Mouse (Mus musculus) midbrain, embryonic 11.5 days (tissue): ENCODE results near the gene Rundc1. TPM values are rescaled to one million over a fixed set of nuclear protein-coding genes. Genes with fewer than 3 reads are reported as not detected.
"Not testable (repeated sequence)": the region's sequence is repeated elsewhere in the genome, so short reads cannot be mapped to it uniquely, and the experiment has no call there.

Experiments
- ATAC-seq: fragments of 200-750 bp; cut with Nextera tagmentation; 2 replicates; pipeline ENCODE4 v1.8.0; 2017; ENCODE audit warnings: moderate TSS enrichment, moderate library complexity; ENCODE audit not compliant: low FRiP score
- DNase-seq: peaks from one replicate; pipeline ENCODE4 v3.0.0; 2015; ENCODE audit warnings: low spot score; ENCODE audit errors: missing footprints
- H3K27ac ChIP-seq: fragments of 300-500 bp; sonication (generic); 2 replicates; pipeline ENCODE4 v1.5.1; 2014; ENCODE audit warnings: low read depth, low read length
- H3K27me3 ChIP-seq: fragments of 300-500 bp; sonication (generic); 2 replicates; pipeline ENCODE4 v1.6.1; 2014; ENCODE audit warnings: mild to moderate bottlenecking, low read length, moderate library complexity, mixed read lengths; ENCODE audit not compliant: control insufficient read depth, insufficient read depth
- H3K36me3 ChIP-seq: fragments of 300-500 bp; sonication (generic); 2 replicates; pipeline ENCODE4 v1.6.1; 2014; ENCODE audit warnings: mild to moderate bottlenecking, low read length, moderate library complexity, mixed read lengths; ENCODE audit not compliant: control insufficient read depth, insufficient read depth
- H3K4me1 ChIP-seq: fragments of 300-500 bp; sonication (generic); 2 replicates; pipeline ENCODE4 v1.6.1; 2014; ENCODE audit warnings: low read length; ENCODE audit not compliant: control insufficient read depth, insufficient read depth
- H3K4me2 ChIP-seq: fragments of 300-500 bp; sonication (generic); 2 replicates; pipeline ENCODE4 v1.6.1; 2014; ENCODE audit warnings: mild to moderate bottlenecking, moderate library complexity
- H3K4me3 ChIP-seq: fragments of 300-500 bp; sonication (generic); 2 replicates; pipeline ENCODE4 v1.5.1; 2014; ENCODE audit warnings: low read depth, low read length
- H3K9ac ChIP-seq: fragments of 300-500 bp; sonication (generic); 2 replicates; pipeline ENCODE4 v1.6.1; 2014; ENCODE audit warnings: low read length
- H3K9me3 ChIP-seq: fragments of 300-500 bp; sonication (generic); 2 replicates; pipeline ENCODE4 v1.6.1; 2016; ENCODE audit warnings: low read length; ENCODE audit not compliant: control insufficient read depth
- WGBS: fragments of 180-500 bp; shearing (Covaris S2); extraction: QIAGEN DNeasy Blood & Tissue Kit; methylation state at CpG from one replicate; pipeline ENCODE4 v1.1.7; 2014; 5-methylcytosine and 5-hydroxymethylcytosine counted together
- polyA plus RNA-seq: library from polyadenylated mRNA; unstranded; fragments of >200 nt; fragmentation: Nextera tagmentation; extraction: Ambion mirVana; gene quantifications from 2 replicates; pipeline ENCODE4 v1.2.1, GENCODE M21; 2014

Gene Rundc1
- polyA plus RNA-seq, 1 experiment from 2014 or later = 15.0 TPM

GRCm38 (mm10) chr11:101476361-101476760 is 51.5 kb downstream of the Rundc1 start:
- not testable (repeated sequence) for H3K9me3 ChIP-seq, H3K36me3 ChIP-seq, DNase-seq, H3K27me3 ChIP-seq, H3K4me2 ChIP-seq, ATAC-seq, H3K27ac ChIP-seq, H3K4me3 ChIP-seq, H3K9ac ChIP-seq
- WGBS = 88% methylated on average over 4 of the region's 4 CpGs
- H3K4me1 ChIP-seq = peaks cover 28% of the 10 kb centered on the region

- H3K4me2 ChIP-seq = peak overlapping the region; percentile 22
- 19% methylated on average over 4 of the region's 4 CpGs for WGBS
- H3K27ac ChIP-seq = peak overlapping the region; percentile 95
- H3K4me1 ChIP-seq = peaks cover 28% of the 10 kb centered on the region
- H3K27me3 ChIP-seq = no peaks in the 10 kb centered on the region
- peak; percentile 77 for ATAC-seq
- H3K36me3 ChIP-seq = no peaks in the 10 kb centered on the region
- H3K4me3 ChIP-seq = no peak overlapping the region
- no peak for DNase-seq
- H3K9me3 ChIP-seq = no peaks in the 10 kb centered on the region
- 0 out of 2 replicates have a peak overlapping the region, but pooled peaks have one; percentile 42 for H3K9ac ChIP-seq
Observed at GRCm38 (mm10) chr11:101477194-101477551, 52.3 kb downstream of the Rundc1 start.

GRCm38 (mm10) chr11:101477552-101478211 is 52.8 kb downstream of the Rundc1 start:
- peak overlapping the region; percentile 22 for H3K4me2 ChIP-seq
- peak overlapping the region; percentile 42; the same call in 1 of the 2 replicates for H3K9ac ChIP-seq
- H3K27ac ChIP-seq = peak overlapping the region; percentile 95
- DNase-seq = peak; percentile 93
- ATAC-seq = peak; percentile 82
- no peak overlapping the region for H3K4me3 ChIP-seq
- H3K27me3 ChIP-seq = no peaks in the 10 kb centered on the region
- no peaks in the 10 kb centered on the region for H3K36me3 ChIP-seq
- 39% methylated on average over 10 of the region's 10 CpGs for WGBS
- no peaks in the 10 kb centered on the region for H3K9me3 ChIP-seq
- peaks cover 28% of the 10 kb centered on the region for H3K4me1 ChIP-seq

DNA sequence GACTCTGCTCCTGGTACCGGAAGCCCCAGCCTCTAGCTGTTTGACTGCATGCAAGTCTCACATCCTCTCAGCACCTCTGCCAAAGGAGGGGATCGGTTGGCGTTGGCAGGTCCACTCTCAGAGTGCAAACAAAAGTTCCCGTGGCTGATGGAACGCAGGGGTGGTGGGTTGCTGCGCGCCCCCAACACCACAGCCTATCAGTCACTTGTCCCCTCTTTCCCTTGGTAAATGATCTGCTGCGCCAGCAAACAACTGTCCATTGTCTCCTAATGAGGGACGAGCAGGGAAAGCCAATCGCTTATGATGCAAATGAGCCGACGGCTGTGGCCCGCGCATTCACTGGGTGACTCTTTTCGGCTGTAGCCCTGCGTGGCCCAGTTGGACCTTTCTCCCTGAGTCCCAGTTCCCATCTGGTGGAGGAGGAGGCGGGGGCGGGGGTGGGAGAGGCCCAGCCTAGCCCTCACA is 54.3 kb downstream of the Rundc1 start:
- Histone ChIP-seq H3K9me3 (no peaks in the 10 kb centered on the region), H3K27ac (peak overlapping the region; percentile 95), H3K9ac (peak overlapping the region; percentile 62), H3K27me3 (no peaks in the 10 kb centered on the region), H3K36me3 (no peaks in the 10 kb centered on the region), H3K4me1 (peaks cover 33% of the 10 kb centered on the region), H3K4me2 (peak overlapping the region; percentile 44), H3K4me3 (peak overlapping the region; percentile 23)
- 5% methylated on average over 18 of the region's 18 CpGs for WGBS
- ATAC-seq (peak; percentile 78), DNase-seq (peak; percentile 94)

DNA sequence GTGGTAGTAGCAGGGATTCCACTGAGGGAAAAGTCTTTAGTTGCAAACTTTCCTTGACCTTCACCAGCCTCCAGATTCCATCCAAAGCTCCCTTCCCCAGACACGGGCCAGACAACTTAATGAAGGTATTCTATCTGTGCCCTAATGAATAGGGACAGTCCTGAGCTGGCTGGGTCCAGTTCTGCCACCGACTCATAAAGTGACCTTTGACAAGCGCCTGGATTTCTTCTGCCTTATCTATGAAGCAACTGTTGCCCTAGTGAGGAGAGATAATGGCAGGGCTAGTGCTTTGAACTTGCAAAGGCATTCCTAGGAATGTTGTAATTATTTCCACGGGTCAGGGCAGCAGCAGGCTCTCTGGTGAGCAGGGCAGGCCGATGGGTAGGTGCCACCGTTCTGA is 56.0 kb downstream of the Rundc1 start:
- Histone ChIP-seq H3K9me3 (no peaks in the 10 kb centered on the region), H3K4me3 (no peak overlapping the region), H3K27ac (no peak overlapping the region), H3K4me1 (peaks cover 35% of the 10 kb centered on the region), H3K4me2 (no peak overlapping the region), H3K27me3 (no peaks in the 10 kb centered on the region), H3K9ac (no peak overlapping the region), H3K36me3 (no peaks in the 10 kb centered on the region)
- DNase-seq (no peak), ATAC-seq (no peak)
- WGBS = 83% methylated on average over 6 of the region's 6 CpGs

GRCm38 (mm10) chr11:101483804-101484203 is 58.9 kb downstream of the Rundc1 start:
- DNase-seq (no peak), ATAC-seq (no peak)
- Histone ChIP-seq H3K9ac (no peak overlapping the region), H3K36me3 (0 out of 2 replicates have a peak, but pooled peaks cover 2% of the 10 kb centered on the region), H3K4me1 (peaks cover 22% of the 10 kb centered on the region), H3K9me3 (no peaks in the 10 kb centered on the region), H3K27ac (no peak overlapping the region; the same call in 1 of the 2 replicates), H3K4me3 (no peak overlapping the region), H3K4me2 (no peak overlapping the region), H3K27me3 (no peaks in the 10 kb centered on the region)
- WGBS = 31% methylated on average over 3 of the region's 3 CpGs

DNA sequence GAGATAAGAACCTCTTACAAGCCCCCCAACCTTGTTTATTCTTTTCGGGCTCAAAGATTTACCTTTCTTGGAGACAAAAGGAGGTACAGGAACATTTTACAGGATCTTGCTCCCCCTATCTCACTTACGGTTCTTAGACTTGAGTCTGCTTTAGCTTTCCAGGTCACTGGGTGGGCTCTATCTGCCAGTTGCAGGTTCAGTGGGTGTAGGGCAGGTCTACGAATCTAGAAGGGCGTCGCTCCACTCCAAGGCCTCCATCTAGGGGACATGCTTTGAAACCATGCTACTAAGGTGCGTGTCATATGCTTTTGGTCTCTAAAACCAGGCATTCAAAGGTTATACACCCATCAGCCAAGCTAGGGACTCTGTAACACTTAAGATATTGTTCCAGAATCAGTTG is 59.4 kb downstream of the Rundc1 start:
- Histone ChIP-seq H3K4me3 (no peak overlapping the region), H3K4me2 (no peak overlapping the region), H3K4me1 (peaks cover 18% of the 10 kb centered on the region), H3K27me3 (no peaks in the 10 kb centered on the region), H3K36me3 (0 out of 2 replicates have a peak, but pooled peaks cover 2% of the 10 kb centered on the region), H3K27ac (peak overlapping the region; percentile 4; the same call in 1 of the 2 replicates), H3K9ac (no peak overlapping the region), H3K9me3 (no peaks in the 10 kb centered on the region)
- WGBS = 81% methylated on average over 6 of the region's 6 CpGs
- ATAC-seq (no peak), DNase-seq (no peak)

GRCm38 (mm10) chr11:101484814-101485213 is 59.9 kb downstream of the Rundc1 start:
- WGBS = 88% methylated on average over 7 of the region's 7 CpGs
- H3K27ac ChIP-seq = peak overlapping the region; percentile 27; the same call in 1 of the 2 replicates

More at GRCm38 (mm10) chr11:101484814-101485213, 59.9 kb downstream of the Rundc1 start:
- H3K36me3 ChIP-seq = 0 out of 2 replicates have a peak, but pooled peaks cover 4% of the 10 kb centered on the region
- no peaks in the 10 kb centered on the region for H3K9me3 ChIP-seq
- DNase-seq = no peak
- peaks cover 13% of the 10 kb centered on the region for H3K4me1 ChIP-seq
- no peak overlapping the region for H3K4me3 ChIP-seq
- H3K27me3 ChIP-seq = no peaks in the 10 kb centered on the region
- no peak overlapping the region for H3K9ac ChIP-seq
- no peak for ATAC-seq
- H3K4me2 ChIP-seq = no peak overlapping the region
